Mouse (Mus musculus) ES-Bruce4 (cell line): ENCODE data around the gene Fam167b. TPM values are rescaled to one million over a fixed set of nuclear protein-coding genes. Genes with fewer than 3 reads are reported as not detected.

Source experiments
- H3K27ac ChIP-seq: 2 replicates; pipeline ENCODE4 v1.5.1; 2012; ENCODE audit warnings: low read length, inconsistent platforms; ENCODE audit not compliant: insufficient read depth
- H3K27me3 ChIP-seq: 2 replicates; pipeline ENCODE4 v1.6.1; 2012; ENCODE audit warnings: mild to moderate bottlenecking, low read length, inconsistent platforms; ENCODE audit not compliant: control insufficient read depth, poor library complexity, insufficient read depth, severe bottlenecking
- H3K36me3 ChIP-seq: 2 replicates; pipeline ENCODE4 v1.6.1; 2012; ENCODE audit warnings: inconsistent platforms, mild to moderate bottlenecking, low read length, moderate library complexity; ENCODE audit not compliant: control insufficient read depth, poor library complexity, insufficient read depth, severe bottlenecking
- H3K4me1 ChIP-seq: one replicate; pipeline ENCODE4 v1.8.1; 2011; ENCODE audit warnings: low read length; ENCODE audit not compliant: control insufficient read depth, insufficient read depth
- H3K4me3 ChIP-seq: 2 replicates; pipeline ENCODE4 v1.5.1; 2011; ENCODE audit warnings: low read depth, mild to moderate bottlenecking, low read length
- H3K9ac ChIP-seq: 2 replicates; pipeline ENCODE4 v1.6.1; 2012; ENCODE audit warnings: low read depth, mild to moderate bottlenecking, inconsistent platforms; ENCODE audit not compliant: poor library complexity, severe bottlenecking
- H3K9me3 ChIP-seq: replicated peaks from 2 replicates; pipeline ENCODE4 v1.6.1; 2012; ENCODE audit warnings: mild to moderate bottlenecking, low read length, inconsistent platforms; ENCODE audit not compliant: control insufficient read depth, poor library complexity, insufficient read depth, severe bottlenecking
- CTCF ChIP-seq: IDR thresholded peaks from one replicate; pipeline ENCODE4 v1.8.1; 2011; ENCODE audit warnings: low read depth, low read length
- EP300 ChIP-seq: IDR thresholded peaks from 2 replicates; pipeline ENCODE4 v1.6.1; 2011; ENCODE audit warnings: low read depth, low read length; ENCODE audit not compliant: insufficient read depth
- POLR2A ChIP-seq: IDR thresholded peaks from one replicate; pipeline ENCODE4 v1.8.1; 2011; ENCODE audit warnings: low read length; ENCODE audit not compliant: insufficient read depth
- polyA plus RNA-seq: library from polyadenylated mRNA; stranded (reverse); fragments of >200 nt; gene quantifications from 2 replicates; pipeline ENCODE4 v1.2.4, GENCODE M21; 2011; ENCODE audit warnings: low read depth; ENCODE audit not compliant: missing spikeins, insufficient read depth, insufficient read length

The Fam167b gene
- polyA plus RNA-seq, 1 experiment: not detected

DNA sequence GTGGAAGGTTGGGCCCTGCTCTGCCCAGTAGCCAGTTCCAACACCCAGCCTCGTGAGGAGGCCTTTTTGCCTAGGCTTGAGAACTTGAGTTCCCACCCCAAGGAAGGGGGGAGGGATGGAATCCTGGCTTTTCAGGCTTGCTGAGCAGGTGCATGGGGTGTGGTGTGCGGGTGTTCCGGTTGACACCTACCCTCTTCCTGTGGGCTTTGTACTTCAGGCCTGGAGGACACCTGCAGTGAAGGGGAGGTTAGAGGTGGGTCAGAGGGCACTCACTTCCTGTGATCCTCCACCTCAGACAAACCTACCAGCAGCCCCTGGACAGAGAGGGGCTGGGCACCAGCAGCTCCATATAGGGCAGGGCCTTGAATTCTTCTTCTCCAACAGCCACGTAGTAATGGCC lies 31.7 kb upstream of the Fam167b start:
- Histone ChIP-seq H3K27me3 (no peaks in the 10 kb centered on the region), H3K27ac (peak overlapping the region; percentile 57), H3K9ac (no peak overlapping the region), H3K4me1 (peaks cover 9% of the 10 kb centered on the region), H3K36me3 (peaks cover 11% of the 10 kb centered on the region; the same call in 1 of the 2 replicates), H3K4me3 (no peak overlapping the region), H3K9me3 (no peaks in the 10 kb centered on the region)
- TF ChIP-seq EP300 (peak; percentile 87), POLR2A (no peak), CTCF (no peak)

DNA sequence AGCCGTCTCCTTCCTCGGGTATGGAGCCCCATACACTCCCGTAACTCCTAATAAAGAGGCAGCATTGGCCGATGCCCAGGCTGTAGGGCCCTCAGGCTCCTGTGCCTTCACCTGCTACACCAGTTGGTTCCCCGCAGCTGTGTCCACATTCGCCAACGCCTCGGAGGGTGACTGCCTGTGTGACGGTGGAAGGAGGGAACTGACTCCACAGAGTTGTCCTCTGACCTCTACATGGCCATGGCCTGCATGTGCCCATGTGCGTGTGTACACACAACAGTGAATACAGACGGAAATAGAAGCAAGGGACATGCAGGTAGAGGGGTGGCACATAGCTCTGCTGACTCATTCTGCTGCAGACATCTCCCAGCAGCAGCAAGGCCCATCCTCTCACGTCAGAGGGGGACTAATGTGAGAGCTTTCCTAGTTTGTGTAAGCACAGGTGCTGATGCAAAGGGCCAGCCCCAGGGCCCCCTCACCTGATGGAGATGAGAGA lies 30.8 kb upstream of the Fam167b start:
- no peaks in the 10 kb centered on the region for H3K27me3 ChIP-seq
- H3K9me3 ChIP-seq: no peaks in the 10 kb centered on the region
- H3K27ac ChIP-seq: peak overlapping the region; percentile 31; the same call in 1 of the 2 replicates
- peaks cover 11% of the 10 kb centered on the region; the same call in 1 of the 2 replicates for H3K36me3 ChIP-seq
- peak overlapping the region; percentile 1; the same call in 1 of the 2 replicates for H3K4me3 ChIP-seq
- TF ChIP-seq EP300 (no peak), CTCF (no peak), POLR2A (no peak)
- H3K4me1 ChIP-seq: peaks cover 9% of the 10 kb centered on the region
- 0 out of 2 replicates have a peak overlapping the region, but pooled peaks have one; percentile 4 for H3K9ac ChIP-seq

DNA sequence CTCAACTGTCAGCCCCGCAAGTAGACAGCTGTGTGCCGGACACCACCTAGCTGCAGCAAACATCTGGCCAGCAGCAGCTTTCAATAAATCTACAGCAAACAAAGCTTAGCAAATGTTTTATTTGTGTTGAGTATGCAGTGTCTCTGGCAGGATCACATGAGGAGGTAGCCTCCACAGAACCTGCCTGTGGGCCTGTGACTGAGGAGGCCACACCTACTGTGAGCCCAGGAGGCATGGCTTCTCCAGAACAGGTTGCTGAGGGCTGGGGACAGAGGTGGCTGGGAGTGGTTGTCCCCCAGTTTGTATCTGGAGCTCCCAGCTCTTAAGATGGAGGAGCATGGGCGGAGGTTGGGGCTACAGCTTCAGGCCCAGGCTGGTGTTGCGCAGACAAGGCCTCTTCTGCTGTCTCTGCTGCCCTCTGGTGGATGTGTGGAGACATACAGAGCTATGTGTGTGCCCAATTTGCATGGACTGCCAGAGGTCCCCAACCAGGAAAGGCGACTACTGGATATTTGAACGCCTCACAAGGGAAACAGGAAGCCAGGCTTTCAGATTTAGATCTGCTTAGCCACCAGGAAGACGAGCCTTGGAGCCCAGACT lies 30.2 kb upstream of the Fam167b start:
- Histone ChIP-seq H3K27ac (peak overlapping the region; percentile 31), H3K27me3 (no peaks in the 10 kb centered on the region), H3K4me3 (peak overlapping the region; percentile 1; the same call in 1 of the 2 replicates), H3K9me3 (no peaks in the 10 kb centered on the region), H3K36me3 (peaks cover 13% of the 10 kb centered on the region; the same call in 1 of the 2 replicates), H3K4me1 (peaks cover 9% of the 10 kb centered on the region), H3K9ac (no peak overlapping the region)
- TF ChIP-seq POLR2A (no peak), EP300 (0 out of 2 replicates have a peak, but pooled peaks have one; percentile 40), CTCF (peak; percentile 98)

DNA sequence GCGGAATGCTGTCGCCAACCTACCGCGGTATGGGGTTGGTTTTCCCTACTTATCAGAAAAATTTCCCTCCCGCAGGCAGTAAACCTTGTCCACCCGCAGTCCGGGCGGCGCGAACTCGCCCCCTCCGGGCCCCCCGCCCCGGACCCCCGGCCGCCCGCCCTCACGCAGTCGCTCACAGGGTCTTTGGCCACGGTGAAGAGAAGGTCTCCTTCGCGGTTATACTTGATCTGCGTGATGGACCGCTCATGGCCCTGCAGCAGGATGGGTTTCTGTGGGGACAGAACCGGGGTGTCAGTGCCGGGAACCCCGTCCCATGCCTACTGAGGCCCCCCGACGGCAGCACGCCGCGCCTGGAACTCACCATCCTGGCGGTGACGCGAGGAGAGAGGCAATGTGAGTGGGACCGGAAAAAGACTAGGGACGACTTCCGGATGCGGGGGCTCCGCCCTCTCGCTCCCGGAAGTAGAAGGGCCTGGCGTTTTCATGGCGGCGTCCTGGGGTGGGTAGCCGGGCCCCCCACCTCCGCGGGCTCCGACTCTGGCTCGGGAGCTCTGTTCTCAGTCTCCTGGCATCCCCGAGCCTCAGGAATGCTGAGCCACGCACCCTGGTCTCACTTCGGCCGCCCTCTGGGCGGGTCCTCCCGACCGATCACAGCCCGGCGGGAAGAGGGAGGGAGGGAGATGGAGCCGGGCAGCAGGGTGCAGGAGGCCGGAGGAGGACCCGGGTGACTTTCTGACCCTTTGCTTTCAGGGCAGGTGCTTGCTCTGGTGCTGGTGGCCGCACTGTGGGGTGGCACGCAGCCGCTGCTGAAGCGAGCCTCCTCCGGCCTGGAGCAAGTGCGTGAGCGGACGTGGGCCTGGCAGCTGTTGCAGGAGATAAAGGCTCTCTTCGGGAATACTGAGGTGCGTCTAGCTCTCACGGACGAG lies 22.1 kb upstream of the Fam167b start, which contains the start of the genes Eif3i and Tmem234:
Eif3i (minus strand) TSS at position 416 of the 926 bp plus-strand sequence.
Tmem234 (plus strand) TSS at position 436 of the 926 bp plus-strand sequence.
- no peaks in the 10 kb centered on the region for H3K4me1 ChIP-seq
- TF ChIP-seq CTCF (no peak), POLR2A (peak; percentile 66)
- no peaks in the 10 kb centered on the region for H3K9me3 ChIP-seq
- no peaks in the 10 kb centered on the region for H3K27me3 ChIP-seq
- peak within 1 kb of the TSS; percentile 98 for H3K4me3 ChIP-seq
- peak within 1 kb of the TSS; percentile 88 for H3K9ac ChIP-seq
- peaks cover 21% of the 10 kb centered on the region for H3K36me3 ChIP-seq
- no peak within 1 kb of the TSS for H3K27ac ChIP-seq

DNA sequence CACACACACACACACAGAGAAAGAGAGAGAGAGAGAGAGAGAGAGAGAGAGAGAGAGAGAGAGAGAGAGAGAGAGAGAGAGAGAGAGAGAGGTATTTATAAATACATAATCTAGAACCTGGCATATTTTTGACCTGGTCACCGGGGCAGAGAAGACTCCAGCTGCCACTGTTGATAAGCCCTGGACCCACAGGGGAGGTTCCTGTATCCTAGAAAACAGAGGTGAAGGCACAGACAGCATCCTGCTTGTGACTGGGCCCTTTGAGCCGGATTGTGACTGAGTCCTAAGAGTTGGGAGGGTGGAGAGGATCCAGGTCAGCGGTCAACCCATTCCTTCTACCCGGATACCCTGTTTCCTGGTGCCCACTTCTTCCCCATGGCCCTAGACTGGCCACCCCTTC lies 10.5 kb upstream of the Fam167b start:
- no peaks in the 10 kb centered on the region for H3K27me3 ChIP-seq
- H3K4me3 ChIP-seq: no peak overlapping the region
- no peaks in the 10 kb centered on the region for H3K9me3 ChIP-seq
- TF ChIP-seq EP300 (no peak), CTCF (no peak), POLR2A (no peak)
- peaks cover 27% of the 10 kb centered on the region for H3K36me3 ChIP-seq
- no peak overlapping the region for H3K9ac ChIP-seq
- no peak overlapping the region for H3K27ac ChIP-seq
- H3K4me1 ChIP-seq: peaks cover 2% of the 10 kb centered on the region
